Mouse (Mus musculus) B cell, adult 62 days (primary cell): ENCODE results near the gene Tjp1. TPM values are rescaled to one million over a fixed set of nuclear protein-coding genes. Genes with fewer than 3 reads are reported as not detected.

Experiments
- total RNA-seq: library from RNA; stranded (reverse); gene quantifications from 4 replicates; pipeline ENCODE4 v1.2.4, GENCODE M21; 2023

Tjp1 gene
- 0.36 to 0.89 TPM (median 0.71 TPM) in 4 replicates for total RNA-seq

DNA sequence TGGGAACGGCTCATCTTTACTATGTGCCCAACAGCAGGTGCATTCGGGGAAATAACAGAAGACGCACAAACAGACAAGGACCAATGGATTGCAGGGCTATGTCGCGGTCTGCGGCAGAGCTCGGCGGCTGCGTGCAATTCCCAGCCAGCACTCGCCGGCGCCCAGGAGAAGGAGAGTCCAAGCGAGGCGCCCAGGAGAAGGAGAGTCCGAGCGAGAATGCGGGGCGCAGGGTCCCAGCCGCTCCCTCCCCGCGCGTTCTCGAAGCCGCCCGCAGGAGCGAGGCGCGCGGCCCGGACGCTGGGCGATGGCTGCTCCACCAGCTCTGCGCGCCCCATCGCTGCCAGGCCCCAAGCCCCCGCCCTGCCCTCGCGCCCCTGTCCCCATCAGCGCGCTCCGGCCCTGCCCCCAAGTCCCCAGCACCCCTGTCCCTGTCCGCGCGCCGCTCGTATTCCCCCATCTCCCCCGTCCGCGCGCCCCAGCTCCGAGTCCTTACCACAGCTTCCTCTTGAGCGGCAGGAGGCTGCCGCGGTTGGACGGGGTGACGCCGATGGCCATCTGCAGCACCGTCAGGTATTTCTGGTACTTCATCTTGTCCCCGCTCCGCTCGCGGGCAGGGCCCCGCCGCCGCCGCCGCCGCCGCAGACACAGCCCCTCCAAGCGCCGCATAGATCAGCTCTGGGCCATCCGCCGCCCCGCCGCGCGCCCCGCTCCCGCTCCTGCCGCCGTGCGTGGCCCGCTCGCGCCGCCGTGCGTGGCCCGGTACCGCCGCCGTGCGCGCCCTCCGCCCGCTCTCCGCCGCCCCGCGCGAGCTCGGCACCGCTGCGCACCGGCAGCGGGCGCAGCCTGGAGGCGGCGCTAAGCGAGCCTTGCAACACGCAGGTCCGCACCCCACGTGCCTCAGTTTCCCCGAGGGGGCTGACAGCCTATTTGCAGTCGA is at the start of gene Tjp1:
Tjp1 (minus strand) TSS at position 711 of the 937 bp plus-strand sequence.

Other genes with a start within 250 kb of the Tjp1 start
- gene Tarsl2, start 117.1 kb upstream of the Tjp1 start, total RNA-seq = 8.9 to 10.9 TPM (median 9.9 TPM) in 4 replicates
- gene Tm2d3, start 163.4 kb upstream of the Tjp1 start, total RNA-seq = 22.4 to 26.6 TPM (median 24.4 TPM) in 4 replicates